Mouse (Mus musculus): ENCODE results near the gene Pcf11. TPM values are rescaled to one million over a fixed set of nuclear protein-coding genes. Genes with fewer than 3 reads are reported as not detected.

Pcf11 gene
- polyA plus RNA-seq, 1 experiment from 2014 or later = 9.5 TPM

- Histone ChIP-seq H3K27ac (ENCODE audit: low read length) (no peak overlapping the region), H3K9me3 (replicated peaks; ENCODE audit: control insufficient read depth, low read length) (no peaks in the 10 kb centered on the region), H3K4me3 (ENCODE audit: low read depth, low read length) (no peak overlapping the region), H3K9ac (ENCODE audit: low read depth, low read length) (no peak overlapping the region), H3K36me3 (ENCODE audit: control insufficient read depth, insufficient read depth) (no peaks in the 10 kb centered on the region), H3K4me2 (ENCODE audit: low read depth, low read length) (no peak overlapping the region), H3K4me1 (ENCODE audit: control insufficient read depth, low read depth, low read length) (no peaks in the 10 kb centered on the region), H3K27me3 (ENCODE audit: control insufficient read depth, insufficient read depth, low read depth, low read length) (no peaks in the 10 kb centered on the region)
- ATAC-seq (ENCODE audit: low read depth) = no peak
- WGBS (ENCODE audit: insufficient replicate concordance) = 52% methylated on average over 2 of the region's 2 CpGs
Measured at GRCm38 (mm10) chr7:92689101-92689500, 19.4 kb upstream of the Pcf11 start.

DNA sequence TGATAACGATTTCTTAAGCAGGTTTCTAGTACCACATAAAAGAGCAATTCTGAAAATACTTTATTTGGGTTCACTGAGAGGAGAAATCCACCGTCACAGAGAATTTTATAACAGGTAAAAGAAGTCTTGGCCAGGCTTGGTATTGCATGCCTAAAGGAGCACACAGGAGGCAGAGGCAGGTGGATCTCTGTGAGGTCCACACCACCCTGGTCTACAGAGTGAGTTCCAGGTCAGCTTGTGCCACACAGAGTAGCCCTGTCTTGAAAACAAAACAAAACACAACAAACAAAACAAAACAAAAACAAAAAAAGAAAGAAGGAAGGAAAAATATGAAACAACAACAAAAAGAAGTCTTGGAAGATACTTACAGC, 18.6 kb upstream of the Pcf11 start:
- Histone ChIP-seq H3K36me3 (ENCODE audit: control insufficient read depth, insufficient read depth) (no peaks in the 10 kb centered on the region), H3K9me3 (replicated peaks; ENCODE audit: control insufficient read depth, low read length) (no peaks in the 10 kb centered on the region), H3K27me3 (ENCODE audit: control insufficient read depth, insufficient read depth, low read depth, low read length) (no peaks in the 10 kb centered on the region), H3K9ac (ENCODE audit: low read depth, low read length) (no peak overlapping the region), H3K4me3 (ENCODE audit: low read depth, low read length) (no peak overlapping the region), H3K4me1 (ENCODE audit: control insufficient read depth, low read depth, low read length) (no peaks in the 10 kb centered on the region), H3K4me2 (ENCODE audit: low read depth, low read length) (no peak overlapping the region), H3K27ac (ENCODE audit: low read length) (no peak overlapping the region)
- 47% methylated on average over 2 of the region's 2 CpGs for WGBS (ENCODE audit: insufficient replicate concordance)
- ATAC-seq (ENCODE audit: low read depth) = no peak

DNA sequence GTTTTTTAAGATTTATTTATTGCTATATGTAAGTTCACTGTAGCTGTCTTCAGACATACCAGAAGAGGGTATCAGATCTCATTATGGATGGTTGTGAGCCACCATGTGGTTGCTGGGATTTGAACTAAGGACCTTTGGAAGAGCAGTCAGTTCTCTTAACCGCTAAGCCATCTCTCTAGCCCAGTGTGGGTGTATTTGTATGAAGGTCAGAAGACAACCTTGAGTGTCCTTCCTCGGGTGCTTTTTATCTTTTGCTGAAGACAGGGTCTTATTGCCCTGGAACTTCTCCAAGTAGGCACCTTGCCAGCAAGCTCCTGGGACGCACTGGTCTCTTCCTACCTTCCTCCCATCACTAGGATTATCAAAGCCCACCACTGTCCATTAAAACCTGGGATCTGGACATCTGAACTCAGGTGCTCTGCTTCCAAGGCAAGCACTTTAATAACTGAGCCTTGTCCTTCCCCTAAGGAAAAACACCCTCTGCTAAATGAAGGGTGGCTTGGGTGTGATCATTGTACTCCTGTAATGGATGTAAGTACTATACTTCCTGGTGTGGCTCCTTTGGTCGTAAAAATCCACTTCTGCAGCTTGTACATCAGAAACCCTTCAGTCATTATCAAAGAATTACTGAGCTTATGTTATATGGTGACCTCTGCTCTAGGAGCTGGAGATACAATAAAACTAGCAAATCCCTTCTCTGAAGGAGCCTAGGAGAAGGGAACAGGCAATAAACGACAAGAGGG, 18.0 kb upstream of the Pcf11 start:
- ATAC-seq (ENCODE audit: low read depth) = no peak
- H3K4me2 ChIP-seq (ENCODE audit: low read depth, low read length) = no peak overlapping the region
- H3K27me3 ChIP-seq (ENCODE audit: control insufficient read depth, insufficient read depth, low read depth, low read length) = no peaks in the 10 kb centered on the region
- H3K9ac ChIP-seq (ENCODE audit: low read depth, low read length) = no peak overlapping the region
- no peaks in the 10 kb centered on the region for H3K4me1 ChIP-seq (ENCODE audit: control insufficient read depth, low read depth, low read length)
- H3K36me3 ChIP-seq (ENCODE audit: control insufficient read depth, insufficient read depth) = no peaks in the 10 kb centered on the region
- H3K4me3 ChIP-seq (ENCODE audit: low read depth, low read length) = no peak overlapping the region
- 45% methylated on average over 5 of the region's 5 CpGs for WGBS (ENCODE audit: insufficient replicate concordance)
- no peak overlapping the region for H3K27ac ChIP-seq (ENCODE audit: low read length)
- no peaks in the 10 kb centered on the region for H3K9me3 ChIP-seq (replicated peaks; ENCODE audit: control insufficient read depth, low read length)

- H3K27me3 ChIP-seq (ENCODE audit: control insufficient read depth, insufficient read depth, low read depth, low read length) = no peaks in the 10 kb centered on the region
- no peaks in the 10 kb centered on the region for H3K36me3 ChIP-seq (ENCODE audit: control insufficient read depth, insufficient read depth)
- no peak overlapping the region for H3K27ac ChIP-seq (ENCODE audit: low read length)
- H3K4me1 ChIP-seq (ENCODE audit: control insufficient read depth, low read depth, low read length) = no peaks in the 10 kb centered on the region
- H3K9me3 ChIP-seq (replicated peaks; ENCODE audit: control insufficient read depth, low read length) = no peaks in the 10 kb centered on the region
- H3K4me2 ChIP-seq (ENCODE audit: low read depth, low read length) = no peak overlapping the region
- WGBS (ENCODE audit: insufficient replicate concordance) = 29% methylated on average over 4 of the region's 4 CpGs
- no peak for ATAC-seq (ENCODE audit: low read depth)
- H3K4me3 ChIP-seq (ENCODE audit: low read depth, low read length) = no peak overlapping the region
- H3K9ac ChIP-seq (ENCODE audit: low read depth, low read length) = no peak overlapping the region
Measured at GRCm38 (mm10) chr7:92677346-92677745, 7.6 kb upstream of the Pcf11 start.

DNA sequence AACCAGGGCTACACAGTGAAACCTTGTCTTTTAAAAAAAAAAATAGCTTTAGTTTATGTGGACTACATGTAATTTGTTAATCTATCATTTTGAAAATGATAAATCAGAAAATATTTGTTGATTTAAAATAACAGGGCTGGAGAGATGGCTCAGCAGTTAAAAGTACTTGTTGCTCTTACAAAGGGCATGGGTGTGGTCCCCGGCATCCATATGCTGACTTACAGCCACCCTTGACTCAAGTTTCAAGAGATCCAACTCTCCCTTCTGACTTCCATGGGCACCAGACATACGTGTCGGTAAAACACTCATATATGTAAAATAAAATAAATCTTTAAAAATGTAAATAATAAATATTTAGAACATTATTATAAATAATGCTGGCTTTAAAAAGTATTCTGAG, 5.4 kb upstream of the Pcf11 start:
- Histone ChIP-seq H3K9me3 (replicated peaks; ENCODE audit: control insufficient read depth, low read length) (no peaks in the 10 kb centered on the region), H3K4me1 (ENCODE audit: control insufficient read depth, low read depth, low read length) (peaks cover 6% of the 10 kb centered on the region), H3K36me3 (ENCODE audit: control insufficient read depth, insufficient read depth) (no peaks in the 10 kb centered on the region), H3K9ac (ENCODE audit: low read depth, low read length) (no peak overlapping the region), H3K27ac (ENCODE audit: low read length) (no peak overlapping the region), H3K4me3 (ENCODE audit: low read depth, low read length) (no peak overlapping the region), H3K4me2 (ENCODE audit: low read depth, low read length) (no peak overlapping the region), H3K27me3 (ENCODE audit: control insufficient read depth, insufficient read depth, low read depth, low read length) (no peaks in the 10 kb centered on the region)
- ATAC-seq (ENCODE audit: low read depth) = no peak
- WGBS (ENCODE audit: insufficient replicate concordance) = 76% methylated on average over 3 of the region's 3 CpGs

DNA sequence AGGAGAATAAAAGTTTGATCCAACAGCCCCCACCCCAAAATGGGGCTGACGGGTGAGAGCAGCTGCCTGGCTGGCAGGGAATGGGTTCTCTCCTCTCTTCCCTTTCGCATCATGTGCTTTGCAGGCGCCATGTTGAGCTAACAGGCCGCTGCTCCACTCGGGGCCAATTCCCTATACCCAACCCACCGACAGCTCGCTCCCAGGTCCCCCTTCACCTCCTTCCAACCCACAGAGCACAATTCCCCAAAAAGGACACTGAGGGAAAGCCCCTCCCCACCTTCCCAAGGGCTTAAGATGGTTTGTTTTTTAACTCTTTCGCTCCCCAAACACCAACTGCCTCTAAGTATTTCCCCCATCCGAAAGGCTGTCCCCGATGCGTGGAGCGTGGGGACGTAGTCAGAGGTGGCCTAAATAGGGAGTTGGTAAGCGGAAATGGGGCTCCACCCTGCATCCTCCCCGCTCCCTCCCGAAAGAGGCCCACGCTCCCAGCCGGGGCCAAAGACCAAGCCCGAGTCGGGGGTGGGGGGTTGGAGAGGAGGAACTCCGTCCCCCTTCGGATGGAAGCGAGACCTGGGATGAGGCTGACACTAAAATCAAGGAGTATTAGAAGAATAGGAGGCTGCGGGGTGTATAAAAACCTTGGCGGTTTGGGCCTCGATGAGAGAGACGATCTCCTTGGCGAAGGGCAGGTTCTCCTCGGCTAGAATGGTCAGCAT, 785 bp downstream of the Pcf11 start:
- Histone ChIP-seq H3K4me3 (ENCODE audit: low read depth, low read length) (peak overlapping the region; percentile 68), H3K9ac (ENCODE audit: low read depth, low read length) (peak overlapping the region; percentile 93), H3K4me1 (ENCODE audit: control insufficient read depth, low read depth, low read length) (peaks cover 18% of the 10 kb centered on the region), H3K4me2 (ENCODE audit: low read depth, low read length) (peak overlapping the region; percentile 73), H3K27ac (ENCODE audit: low read length) (peak overlapping the region; percentile 97), H3K27me3 (ENCODE audit: control insufficient read depth, insufficient read depth, low read depth, low read length) (no peaks in the 10 kb centered on the region), H3K9me3 (replicated peaks; ENCODE audit: control insufficient read depth, low read length) (no peaks in the 10 kb centered on the region), H3K36me3 (ENCODE audit: control insufficient read depth, insufficient read depth) (no peaks in the 10 kb centered on the region; the same call in 1 of the 2 replicates)
- WGBS (ENCODE audit: insufficient replicate concordance) = under 1% methylated on average over 29 of the region's 29 CpGs
- peak; percentile 51 for ATAC-seq (ENCODE audit: low read depth)

DNA sequence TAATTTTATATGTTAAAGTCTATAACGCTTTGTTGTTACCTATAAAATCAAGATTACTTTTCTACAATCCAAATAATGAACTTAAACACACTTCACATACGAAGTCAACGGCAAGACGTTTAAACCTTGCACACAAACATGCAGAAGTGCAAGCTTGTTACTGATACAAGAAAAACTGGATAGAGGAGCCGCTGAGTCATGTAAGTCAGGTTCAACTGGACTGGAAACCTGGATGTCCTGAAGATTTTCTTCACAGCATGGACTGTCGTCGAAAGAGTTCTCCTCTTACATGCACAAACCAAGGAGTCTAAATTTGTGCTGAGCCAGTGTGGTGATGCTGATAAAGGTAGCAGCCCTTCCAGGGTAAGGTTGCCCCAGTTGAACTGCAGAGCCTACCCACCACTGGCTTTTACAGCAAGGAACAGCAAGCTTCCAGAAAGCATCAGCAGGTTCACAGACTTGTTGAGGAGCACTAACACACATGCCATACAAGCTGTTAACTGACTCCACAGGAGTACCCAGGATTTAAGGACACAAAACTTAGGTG, 3.4 kb downstream of the Pcf11 start:
- H3K27ac ChIP-seq (ENCODE audit: low read length) = no peak overlapping the region
- H3K36me3 ChIP-seq (ENCODE audit: control insufficient read depth, insufficient read depth) = peaks cover 13% of the 10 kb centered on the region
- H3K9ac ChIP-seq (ENCODE audit: low read depth, low read length) = no peak overlapping the region
- peak overlapping the region; percentile 73; the same call in 1 of the 2 replicates for H3K4me2 ChIP-seq (ENCODE audit: low read depth, low read length)
- 60% methylated on average over 7 of the region's 7 CpGs for WGBS (ENCODE audit: insufficient replicate concordance)
- H3K9me3 ChIP-seq (replicated peaks; ENCODE audit: control insufficient read depth, low read length) = no peaks in the 10 kb centered on the region
- 0 out of 2 replicates have a peak overlapping the region, but pooled peaks have one; percentile 10 for H3K4me3 ChIP-seq (ENCODE audit: low read depth, low read length)
- no peaks in the 10 kb centered on the region for H3K27me3 ChIP-seq (ENCODE audit: control insufficient read depth, insufficient read depth, low read depth, low read length)
- peaks cover 18% of the 10 kb centered on the region for H3K4me1 ChIP-seq (ENCODE audit: control insufficient read depth, low read depth, low read length)
- ATAC-seq (ENCODE audit: low read depth) = no peak

DNA sequence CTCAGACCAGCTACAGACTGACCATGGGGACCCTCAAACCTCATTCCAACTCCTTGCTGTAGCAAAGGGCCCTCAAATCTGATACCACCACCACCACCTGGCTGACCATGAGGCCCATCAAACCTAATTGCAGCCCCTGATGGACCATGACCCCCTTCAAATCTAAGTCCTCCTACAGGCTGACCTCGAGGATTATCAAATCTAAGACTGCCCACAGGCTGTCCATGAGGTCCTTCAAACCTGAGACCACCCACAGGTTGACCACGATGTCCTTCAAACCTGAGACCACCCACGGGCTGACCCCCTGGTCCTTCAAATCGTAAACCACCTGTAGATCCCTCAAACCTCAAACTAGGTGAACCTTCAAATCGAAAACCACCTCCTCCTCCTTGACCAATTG, 11.7 kb downstream of the Pcf11 start:
- 91% methylated on average over 5 of the region's 5 CpGs for WGBS (ENCODE audit: insufficient replicate concordance)
- H3K9me3 ChIP-seq (replicated peaks; ENCODE audit: control insufficient read depth, low read length) = no peaks in the 10 kb centered on the region
- H3K27me3 ChIP-seq (ENCODE audit: control insufficient read depth, insufficient read depth, low read depth, low read length) = no peaks in the 10 kb centered on the region
- no peak overlapping the region for H3K4me3 ChIP-seq (ENCODE audit: low read depth, low read length)
- ATAC-seq (ENCODE audit: low read depth) = no peak
- no peak overlapping the region for H3K4me2 ChIP-seq (ENCODE audit: low read depth, low read length)
- H3K9ac ChIP-seq (ENCODE audit: low read depth, low read length) = no peak overlapping the region
- H3K36me3 ChIP-seq (ENCODE audit: control insufficient read depth, insufficient read depth) = peaks cover 68% of the 10 kb centered on the region
- H3K4me1 ChIP-seq (ENCODE audit: control insufficient read depth, low read depth, low read length) = no peaks in the 10 kb centered on the region
- no peak overlapping the region for H3K27ac ChIP-seq (ENCODE audit: low read length)

DNA sequence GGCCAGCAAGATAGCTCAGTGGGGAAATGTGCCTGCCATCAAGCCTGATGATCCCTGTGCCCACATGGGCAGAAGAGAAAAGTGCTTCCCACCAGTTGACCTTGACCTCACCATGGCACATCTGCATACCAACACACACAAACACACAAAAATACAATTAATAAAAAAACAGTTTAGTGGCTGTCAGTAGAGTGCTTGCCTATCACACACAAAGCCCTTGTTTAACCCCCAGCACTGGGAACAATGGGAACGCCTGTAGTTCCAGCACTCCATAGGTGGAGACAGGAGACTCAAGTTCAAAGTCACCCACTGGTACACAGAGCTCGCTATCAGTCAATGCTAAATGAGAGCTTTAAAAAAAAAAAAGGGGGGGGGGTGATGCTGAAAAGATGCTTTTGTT, 13.3 kb downstream of the Pcf11 start:
- Histone ChIP-seq H3K27me3 (ENCODE audit: control insufficient read depth, insufficient read depth, low read depth, low read length) (no peaks in the 10 kb centered on the region), H3K4me2 (ENCODE audit: low read depth, low read length) (no peak overlapping the region), H3K4me3 (ENCODE audit: low read depth, low read length) (no peak overlapping the region), H3K9me3 (replicated peaks; ENCODE audit: control insufficient read depth, low read length) (no peaks in the 10 kb centered on the region), H3K9ac (ENCODE audit: low read depth, low read length) (no peak overlapping the region), H3K4me1 (ENCODE audit: control insufficient read depth, low read depth, low read length) (no peaks in the 10 kb centered on the region), H3K27ac (ENCODE audit: low read length) (no peak overlapping the region), H3K36me3 (ENCODE audit: control insufficient read depth, insufficient read depth) (peaks cover 65% of the 10 kb centered on the region)
- no peak for ATAC-seq (ENCODE audit: low read depth)
- WGBS (ENCODE audit: insufficient replicate concordance) = 78% methylated on average over 2 of the region's 2 CpGs

Data from liver, embryonic 16.5 days (tissue).